ENCODE assay signal across 8 mouse cellular contexts in genomic region chr16:42172476-42172875, GRCm38 (mm10).
DNase-seq lines count a peak whose midpoint lies in the region; ATAC-seq lines count a peak whose summit lies in the region.

No protein-coding gene starts in this region.

- no peak for ATAC-seq in erythroid progenitor cell, adult 5-6 weeks (replicated peaks; ENCODE audit: low FRiP score, poor library complexity, severe bottlenecking)

- peak; percentile 59 for DNase-seq in CD4-positive helper T cell, adult 2 months (ENCODE audit: low read depth, low spot score)
- DNase-seq in NIH3T3 (ENCODE audit: low read depth) = peak; percentile 38
- DNase-seq in cerebellum, adult 8-10 months = peak; percentile 81
- peak; percentile 75 to 90 for DNase-seq in frontal cortex, postnatal 14 days (ENCODE audit: low spot score in 2 of 2)
- peak; percentile 78 to 92 for DNase-seq in layer of hippocampus, adult 18-20 months (ENCODE audit: low spot score in 2 of 2)
- peak; percentile 81 for DNase-seq in lung, postnatal 10 days
- DNase-seq in right cerebral cortex, postnatal 36 days (ENCODE audit: low spot score in 2 of 2) = peak; percentile 73 to 79
